Mouse (Mus musculus) liver, postnatal 0 days (tissue): ENCODE data around the gene Alkbh7. TPM values are rescaled to one million over a fixed set of nuclear protein-coding genes. Genes with fewer than 3 reads are reported as not detected.

Source experiments
- ATAC-seq: fragments of 200-750 bp; cut with Nextera tagmentation; 2 replicates; pipeline ENCODE4 v1.8.0; 2017; ENCODE audit warnings: mild to moderate bottlenecking, moderate library complexity
- DNase-seq: peaks from one replicate; pipeline ENCODE4 v3.0.0-alpha.2; 2016
- H3K27ac ChIP-seq: fragments of 300-500 bp; sonication (generic); 2 replicates; pipeline ENCODE4 v1.5.1; 2014; ENCODE audit warnings: antibody characterized with exemption, moderate library complexity, mild to moderate bottlenecking, low read depth
- H3K27me3 ChIP-seq: fragments of 300-500 bp; sonication (generic); 2 replicates; pipeline ENCODE4 v1.6.1; 2014; ENCODE audit warnings: low read length, control low read depth, mixed read lengths; ENCODE audit not compliant: insufficient read depth
- H3K36me3 ChIP-seq: fragments of 300-500 bp; sonication (generic); replicated peaks from 2 replicates; pipeline ENCODE4 v1.6.1; 2014; ENCODE audit warnings: mild to moderate bottlenecking, control low read depth, low read length, moderate library complexity, mixed read lengths; ENCODE audit not compliant: insufficient read depth
- H3K4me1 ChIP-seq: fragments of 300-500 bp; sonication (generic); 2 replicates; pipeline ENCODE4 v1.6.1; 2014; ENCODE audit warnings: antibody characterized with exemption, mild to moderate bottlenecking, control low read depth; ENCODE audit not compliant: insufficient read depth
- H3K4me2 ChIP-seq: fragments of 300-500 bp; sonication (generic); 2 replicates; pipeline ENCODE4 v1.6.1; 2014; ENCODE audit warnings: low read depth, mild to moderate bottlenecking, low read length, moderate library complexity, mixed read lengths
- H3K4me3 ChIP-seq: fragments of 300-500 bp; sonication (generic); 2 replicates; pipeline ENCODE4 v1.5.1; 2014; ENCODE audit warnings: low read depth, low read length
- H3K9ac ChIP-seq: fragments of 300-500 bp; sonication (generic); replicated peaks from 2 replicates; pipeline ENCODE4 v1.6.1; 2014; ENCODE audit warnings: mild to moderate bottlenecking, moderate library complexity
- H3K9me3 ChIP-seq: fragments of 300-500 bp; sonication (generic); 2 replicates; pipeline ENCODE4 v1.6.1; 2016; ENCODE audit warnings: mild to moderate bottlenecking, control low read depth, low read length, mixed read lengths
- CTCF ChIP-seq: sonication (generic); IDR thresholded peaks from 2 replicates; pipeline ENCODE4 v1.5.1; 2016; ENCODE audit warnings: antibody characterized with exemption, low read depth
- EP300 ChIP-seq: IDR thresholded peaks from 2 replicates; pipeline ENCODE4 v1.6.1; 2016; ENCODE audit warnings: antibody characterized with exemption, low read depth, mild to moderate bottlenecking
- WGBS: fragments of 180-500 bp; shearing (Covaris S2); extraction: QIAGEN DNeasy Blood & Tissue Kit; methylation state at CpG from one replicate; pipeline ENCODE4 v1.1.7; 2014; ENCODE audit not compliant: insufficient replicate concordance; 5-methylcytosine and 5-hydroxymethylcytosine counted together
- polyA plus RNA-seq: library from polyadenylated mRNA; unstranded; fragments of >200 nt; fragmentation: Nextera tagmentation; extraction: Ambion mirVana; gene quantifications from 2 replicates; pipeline ENCODE4 v1.2.1, GENCODE M21; 2015

Gene Alkbh7
- polyA plus RNA-seq, 1 experiment from 2014 or later, result 23.9 TPM

DNA sequence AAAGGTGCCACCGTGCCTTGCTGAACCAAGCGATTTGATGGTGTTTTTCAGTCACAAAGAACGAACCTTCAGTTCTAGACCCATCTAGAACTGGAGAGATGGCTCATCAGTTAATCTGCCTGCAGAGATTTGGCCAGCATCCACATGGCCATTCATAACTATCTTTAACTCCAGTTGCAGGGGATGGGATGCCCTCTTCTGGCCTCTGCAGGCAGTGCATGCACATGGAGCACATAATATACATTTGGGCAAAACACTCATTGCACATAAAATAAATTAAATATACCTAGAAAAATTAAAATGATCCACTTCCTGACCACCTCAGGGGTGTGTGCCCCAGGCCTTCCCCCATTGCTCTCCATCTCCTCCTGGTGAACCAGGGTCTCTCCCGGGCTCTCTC, 35.3 kb upstream of the Alkbh7 start:
- H3K36me3 ChIP-seq, result no peaks in the 10 kb centered on the region
- ATAC-seq (no peak), DNase-seq (no peak)
- H3K4me1 ChIP-seq, result peaks cover 12% of the 10 kb centered on the region
- H3K27ac ChIP-seq, result no peak overlapping the region
- no peak overlapping the region for H3K9ac ChIP-seq
- no peak for TF ChIP-seq EP300
- peak; percentile 35 for TF ChIP-seq CTCF
- no peaks in the 10 kb centered on the region for H3K27me3 ChIP-seq
- 79% methylated on average over 4 of the region's 4 CpGs for WGBS
- no peaks in the 10 kb centered on the region for H3K9me3 ChIP-seq
- no peak overlapping the region for H3K4me2 ChIP-seq
- no peak overlapping the region for H3K4me3 ChIP-seq

DNA sequence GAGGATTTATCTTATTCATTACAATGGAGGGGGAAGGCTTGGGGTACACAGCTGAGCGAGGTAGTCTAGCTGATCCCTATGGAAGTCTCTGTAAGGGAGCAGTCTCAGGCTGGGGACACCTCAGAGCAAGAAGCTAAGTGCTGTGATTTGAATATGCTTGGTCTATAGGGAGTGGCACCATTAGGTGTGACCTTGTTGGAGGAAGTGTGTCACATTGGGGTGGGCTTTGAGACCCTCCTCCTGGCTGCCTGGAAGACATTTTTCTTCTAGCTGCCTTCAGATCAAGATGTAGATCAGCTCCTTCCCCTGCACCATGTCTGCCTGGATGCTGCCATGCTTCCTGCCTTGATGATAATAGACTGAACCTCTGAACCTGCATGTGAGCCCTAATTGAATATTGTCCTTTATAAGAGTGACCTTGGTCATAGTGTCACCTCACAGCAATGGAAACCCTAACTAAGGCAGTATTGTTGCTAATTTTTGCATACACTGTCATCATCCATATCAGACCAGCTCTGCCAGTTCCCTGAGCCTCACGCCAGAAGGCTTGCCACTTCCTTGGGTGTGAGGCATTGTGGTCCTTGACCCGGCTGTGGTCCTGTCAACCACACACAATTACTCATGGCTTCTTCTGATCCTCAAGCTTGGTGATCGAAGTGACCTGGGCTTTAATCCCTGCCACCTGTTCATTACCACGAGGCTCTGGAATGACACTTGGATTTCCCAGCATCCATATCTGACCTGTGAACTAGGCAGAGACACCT, 34.3 kb upstream of the Alkbh7 start:
- no peak overlapping the region for H3K4me2 ChIP-seq
- 67% methylated on average over 5 of the region's 5 CpGs for WGBS
- no peak overlapping the region for H3K4me3 ChIP-seq
- no peak overlapping the region for H3K9ac ChIP-seq
- H3K36me3 ChIP-seq, result no peaks in the 10 kb centered on the region
- DNase-seq (no peak), ATAC-seq (no peak)
- no peaks in the 10 kb centered on the region for H3K27me3 ChIP-seq
- H3K4me1 ChIP-seq, result peaks cover 7% of the 10 kb centered on the region
- TF ChIP-seq EP300, result no peak
- TF ChIP-seq CTCF, result no peak
- H3K9me3 ChIP-seq, result no peaks in the 10 kb centered on the region
- H3K27ac ChIP-seq, result no peak overlapping the region

DNA sequence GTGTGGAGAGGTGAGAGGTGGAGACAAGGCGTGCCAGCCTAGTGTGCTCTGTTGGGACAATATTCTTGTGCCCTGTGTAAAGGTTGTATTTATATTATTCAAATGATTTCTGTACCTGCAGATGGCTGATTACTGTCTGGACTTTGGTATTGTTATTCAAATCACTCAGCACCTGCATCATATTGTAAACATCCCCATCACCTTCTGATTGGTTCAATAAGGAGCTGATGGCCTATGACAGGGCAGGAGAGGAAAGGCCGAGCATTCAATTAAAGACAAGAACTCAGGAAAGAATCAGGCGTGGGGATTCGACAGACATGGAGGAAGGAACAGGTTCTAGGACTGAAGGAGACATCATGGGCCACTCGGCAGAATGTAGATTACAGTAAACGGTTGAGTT, 33.5 kb upstream of the Alkbh7 start:
- TF ChIP-seq CTCF (no peak), EP300 (no peak)
- Histone ChIP-seq H3K27ac (no peak overlapping the region), H3K27me3 (no peaks in the 10 kb centered on the region), H3K4me1 (no peaks in the 10 kb centered on the region), H3K9me3 (no peaks in the 10 kb centered on the region), H3K4me2 (no peak overlapping the region), H3K4me3 (no peak overlapping the region), H3K36me3 (no peaks in the 10 kb centered on the region), H3K9ac (no peak overlapping the region)
- no peak for DNase-seq
- WGBS, result 72% methylated on average over 6 of the region's 6 CpGs
- ATAC-seq, result no peak

DNA sequence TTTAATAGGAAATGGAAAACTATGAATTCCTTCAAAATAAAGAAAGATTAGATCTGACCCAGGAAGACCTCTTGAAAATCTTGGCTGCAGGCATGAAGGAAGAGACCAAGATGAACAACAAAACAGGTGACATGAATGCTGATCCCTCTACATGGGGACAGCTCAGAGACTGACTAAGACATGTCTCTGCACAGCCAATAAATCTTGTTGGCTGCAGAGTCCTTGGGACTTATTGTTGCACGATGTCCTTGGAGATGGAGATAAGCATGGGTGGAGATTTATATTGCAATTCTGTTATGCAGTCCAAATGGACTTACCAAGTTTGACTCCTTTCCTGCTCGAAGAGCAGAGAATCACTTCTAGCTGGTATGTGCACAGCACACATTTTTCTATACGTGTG, 27.8 kb upstream of the Alkbh7 start:
- no peak overlapping the region for H3K4me3 ChIP-seq
- H3K9me3 ChIP-seq, result no peaks in the 10 kb centered on the region
- no peaks in the 10 kb centered on the region for H3K36me3 ChIP-seq
- H3K27ac ChIP-seq, result no peak overlapping the region
- 0 out of 2 replicates have a peak, but pooled peaks cover 3% of the 10 kb centered on the region for H3K27me3 ChIP-seq
- H3K4me1 ChIP-seq, result no peaks in the 10 kb centered on the region
- ATAC-seq, result no peak
- H3K4me2 ChIP-seq, result no peak overlapping the region
- H3K9ac ChIP-seq, result no peak overlapping the region
- DNase-seq, result no peak
- 60% methylated on average over 3 of the region's 3 CpGs for WGBS
- TF ChIP-seq EP300 (no peak), CTCF (no peak)

DNA sequence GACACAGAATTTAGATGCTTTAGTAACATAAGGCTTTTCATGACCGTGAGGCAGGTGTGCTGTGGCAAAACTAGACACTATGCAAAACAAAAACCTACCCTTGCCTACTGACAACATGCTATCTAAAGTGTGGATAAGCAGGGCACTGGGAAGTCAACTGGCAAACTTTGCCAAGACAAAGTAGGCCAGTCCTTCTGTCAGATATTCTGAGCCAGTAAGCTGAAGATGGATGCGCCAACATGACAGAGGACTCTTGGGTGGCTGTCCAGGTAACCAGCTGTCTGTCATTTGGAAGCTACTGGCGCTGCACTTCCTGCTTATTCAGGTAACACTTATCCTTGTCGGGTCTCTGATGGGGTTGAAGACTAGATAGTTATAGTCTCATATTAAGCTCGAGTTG, 27.1 kb upstream of the Alkbh7 start:
- Histone ChIP-seq H3K9me3 (no peaks in the 10 kb centered on the region), H3K36me3 (no peaks in the 10 kb centered on the region), H3K9ac (no peak overlapping the region), H3K27me3 (0 out of 2 replicates have a peak, but pooled peaks cover 3% of the 10 kb centered on the region), H3K4me1 (no peaks in the 10 kb centered on the region), H3K4me2 (no peak overlapping the region), H3K4me3 (no peak overlapping the region), H3K27ac (no peak overlapping the region)
- DNase-seq (no peak), ATAC-seq (no peak)
- TF ChIP-seq CTCF (no peak), EP300 (no peak)
- WGBS, result 57% methylated on average over 5 of the region's 5 CpGs

DNA sequence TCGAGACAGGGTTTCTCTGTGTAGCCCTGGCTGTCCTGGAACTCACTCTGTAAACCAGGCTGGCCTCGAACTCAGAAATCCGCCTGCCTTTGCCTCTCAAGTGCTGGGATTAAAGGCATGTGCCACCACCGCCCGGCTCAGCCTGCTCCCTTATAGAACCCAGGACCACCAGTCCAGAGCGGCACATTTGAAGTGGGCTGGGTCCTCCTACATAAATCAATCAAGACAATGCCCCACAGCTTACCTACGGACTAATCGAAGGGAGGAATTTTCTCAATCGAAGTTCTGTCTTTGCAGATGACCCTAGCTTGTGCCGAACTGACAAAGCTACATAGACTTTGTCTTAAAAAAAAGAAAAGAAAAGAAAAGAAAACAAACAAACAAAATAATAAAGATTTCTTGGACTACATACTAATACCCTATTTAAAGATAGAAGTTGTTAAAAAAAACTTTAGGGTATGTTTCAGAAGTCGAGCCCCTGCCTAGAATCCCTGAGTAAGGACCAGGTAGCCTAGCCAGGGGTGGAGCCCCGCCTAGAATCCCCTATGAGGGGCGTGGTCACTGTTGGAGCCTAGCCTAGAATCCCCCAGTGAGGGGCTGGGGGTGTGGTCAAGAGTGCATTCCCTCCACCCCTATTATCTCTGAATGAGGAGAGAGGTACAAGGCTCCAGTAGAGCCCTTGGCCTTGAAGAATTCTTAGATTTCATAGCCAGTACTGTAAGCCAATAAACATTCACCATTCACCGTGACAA, 23.0 kb upstream of the Alkbh7 start:
- 0 out of 2 replicates have a peak, but pooled peaks cover 3% of the 10 kb centered on the region for H3K27me3 ChIP-seq
- no peak for ATAC-seq
- no peaks in the 10 kb centered on the region for H3K9me3 ChIP-seq

More for the DNA sequence above, 23.0 kb upstream of the Alkbh7 start:
- Histone ChIP-seq H3K4me2 (no peak overlapping the region), H3K36me3 (no peaks in the 10 kb centered on the region), H3K9ac (no peak overlapping the region), H3K4me1 (no peaks in the 10 kb centered on the region), H3K4me3 (no peak overlapping the region), H3K27ac (no peak overlapping the region)
- no peak for TF ChIP-seq EP300
- TF ChIP-seq CTCF, result no peak
- DNase-seq, result no peak
- WGBS, result 68% methylated on average over 11 of the region's 14 CpGs
